Comparison of ENCODE assay signal across 20 mouse cellular contexts in genomic region chr7:68075401-68075800, GRCm38 (mm10).
DNase-seq lines count a peak whose midpoint lies in the region; ATAC-seq and TF ChIP-seq lines count a peak whose summit lies in the region.
"Had no signal": no experiment of that assay in that cellular context is flagged by ENCODE, and none has a peak within 500 bp of the region (broad histone marks: within the 10 kb centered on the region; RNA-seq: fewer than 3 reads in every experiment).

No protein-coding gene starts in this region.

- H3K4me3 ChIP-seq in heart, embryonic 10.5 days: no peak overlapping the region
- no peak overlapping the region for H3K4me3 ChIP-seq in kidney, postnatal 0 days (replicated peaks; ENCODE audit: low read depth, low read length)
- H3K4me3 ChIP-seq in kidney, embryonic 15.5 days (replicated peaks): no peak overlapping the region
- H3K4me3 ChIP-seq in stomach, embryonic 16.5 days (replicated peaks; ENCODE audit: low read length): no peak overlapping the region
- H3K4me3 ChIP-seq in hindbrain, embryonic 16.5 days (ENCODE audit: low read length): no peak overlapping the region
- H3K4me3 ChIP-seq: heart, embryonic 15.5 days; liver, embryonic 13.5 days; midbrain, embryonic 13.5 days; stomach, embryonic 15.5 days had no signal

- intact Hi-C loops in heart, postnatal 10 days (cut with DNase I): no loop called here

- no peak for DNase-seq in heart, embryonic 10.5 days (ENCODE audit: low spot score)
- DNase-seq in heart, postnatal 10 days: no peak
- no peak for DNase-seq in kidney, postnatal 0 days (ENCODE audit: low spot score)
- DNase-seq in cerebellum, adult 9-10 months: peak; percentile 56
- no peak for DNase-seq in left cerebral cortex, adult 8-10 months (ENCODE audit: low spot score in 2 of 2)
- DNase-seq: adrenal gland, postnatal 14 days; kidney, postnatal 36 days; liver, embryonic 13.5 days; lung, adult 2 months; lung, postnatal 14 days; thymus, adult 2 months; thymus, postnatal 4 days had no signal

- H3K4me1 ChIP-seq in heart, embryonic 10.5 days: peaks cover 78% of the 10 kb centered on the region
- H3K4me1 ChIP-seq in kidney, postnatal 0 days (replicated peaks; ENCODE audit: insufficient read depth, low read length): peaks cover 25% of the 10 kb centered on the region; the same call in 1 of the 2 replicates
- peaks cover 56% of the 10 kb centered on the region for H3K4me1 ChIP-seq in kidney, embryonic 15.5 days
- peaks cover 33% of the 10 kb centered on the region for H3K4me1 ChIP-seq in stomach, embryonic 16.5 days (ENCODE audit: control insufficient read depth, insufficient read depth, low read length)
- peaks cover 7% of the 10 kb centered on the region for H3K4me1 ChIP-seq in hindbrain, embryonic 16.5 days (ENCODE audit: control insufficient read depth, insufficient read depth, low read depth, low read length)

- H3K9ac ChIP-seq in kidney, postnatal 0 days (ENCODE audit: low read depth, low read length): no peak overlapping the region
- no peak overlapping the region for H3K9ac ChIP-seq in kidney, embryonic 15.5 days
- no peak overlapping the region for H3K9ac ChIP-seq in stomach, embryonic 16.5 days (ENCODE audit: low read length)
- no peak overlapping the region for H3K9ac ChIP-seq in hindbrain, embryonic 16.5 days (ENCODE audit: low read depth, low read length)
- H3K9ac ChIP-seq: heart, embryonic 15.5 days; liver, embryonic 13.5 days; midbrain, embryonic 13.5 days; stomach, embryonic 15.5 days had no signal

- no peaks in the 10 kb centered on the region for H3K27me3 ChIP-seq in heart, embryonic 10.5 days (ENCODE audit: insufficient read depth, poor library complexity, severe bottlenecking)
- no peaks in the 10 kb centered on the region for H3K27me3 ChIP-seq in kidney, postnatal 0 days (ENCODE audit: insufficient read depth, low read length)
- H3K27me3 ChIP-seq in kidney, embryonic 15.5 days: no peaks in the 10 kb centered on the region
- no peaks in the 10 kb centered on the region for H3K27me3 ChIP-seq in stomach, embryonic 16.5 days (ENCODE audit: control insufficient read depth, insufficient read depth, low read length)
- no peaks in the 10 kb centered on the region for H3K27me3 ChIP-seq in hindbrain, embryonic 16.5 days (replicated peaks; ENCODE audit: control insufficient read depth, insufficient read depth, low read length)
- H3K27me3 ChIP-seq: heart, embryonic 15.5 days; liver, embryonic 13.5 days; midbrain, embryonic 13.5 days; stomach, embryonic 15.5 days had no signal

- no peak for ATAC-seq in kidney, postnatal 0 days (replicated peaks; ENCODE audit: low FRiP score, low read depth)
- no peak for ATAC-seq in kidney, embryonic 15.5 days (replicated peaks; ENCODE audit: low FRiP score)
- no peak for ATAC-seq in stomach, embryonic 16.5 days (ENCODE audit: insufficient read depth, low FRiP score)
- ATAC-seq in hindbrain, embryonic 16.5 days: no peak
- ATAC-seq: CD4-positive, CD25-positive, alpha-beta regulatory T cell, adult 4 months; inflammation-experienced regulatory T-cells, adult 6 months; midbrain, embryonic 13.5 days had no signal

- WGBS in heart, embryonic 10.5 days: 70% methylated on average over 3 of the region's 3 CpGs
- WGBS in kidney, postnatal 0 days: 67% methylated on average over 3 of the region's 3 CpGs
- 74% methylated on average over 3 of the region's 3 CpGs for WGBS in kidney, embryonic 15.5 days
- 76% methylated on average over 3 of the region's 3 CpGs for WGBS in stomach, embryonic 16.5 days
- 58% methylated on average over 3 of the region's 3 CpGs for WGBS in hindbrain, embryonic 16.5 days

- H3K4me2 ChIP-seq in kidney, postnatal 0 days (ENCODE audit: low read length): no peak overlapping the region
- no peak overlapping the region for H3K4me2 ChIP-seq in kidney, embryonic 15.5 days
- no peak overlapping the region for H3K4me2 ChIP-seq in stomach, embryonic 16.5 days (ENCODE audit: low read depth, low read length)
- no peak overlapping the region for H3K4me2 ChIP-seq in hindbrain, embryonic 16.5 days (ENCODE audit: low read length)
- H3K4me2 ChIP-seq: heart, embryonic 15.5 days; liver, embryonic 13.5 days; midbrain, embryonic 13.5 days; stomach, embryonic 15.5 days had no signal

- no peaks in the 10 kb centered on the region for H3K36me3 ChIP-seq in heart, embryonic 10.5 days
- no peaks in the 10 kb centered on the region for H3K36me3 ChIP-seq in kidney, postnatal 0 days (ENCODE audit: insufficient read depth, low read length)
- H3K36me3 ChIP-seq in kidney, embryonic 15.5 days: no peaks in the 10 kb centered on the region
- H3K36me3 ChIP-seq in stomach, embryonic 16.5 days (ENCODE audit: control insufficient read depth, insufficient read depth, low read length): no peaks in the 10 kb centered on the region
- H3K36me3 ChIP-seq in hindbrain, embryonic 16.5 days (ENCODE audit: control insufficient read depth, insufficient read depth, low read length): no peaks in the 10 kb centered on the region
- H3K36me3 ChIP-seq: heart, embryonic 15.5 days; liver, embryonic 13.5 days; midbrain, embryonic 13.5 days; stomach, embryonic 15.5 days had no signal

- peak overlapping the region; percentile 57; the same call in 1 of the 2 replicates for H3K27ac ChIP-seq in heart, embryonic 10.5 days
- H3K27ac ChIP-seq in kidney, postnatal 0 days: 0 out of 2 replicates have a peak overlapping the region, but pooled peaks have one; percentile 31
- no peak overlapping the region for H3K27ac ChIP-seq in kidney, embryonic 15.5 days
- 0 out of 2 replicates have a peak overlapping the region, but pooled peaks have one; percentile 1 for H3K27ac ChIP-seq in stomach, embryonic 16.5 days (ENCODE audit: low read length)
- no peak overlapping the region for H3K27ac ChIP-seq in hindbrain, embryonic 16.5 days (ENCODE audit: low read depth, low read length)
- H3K27ac ChIP-seq: liver, embryonic 13.5 days; midbrain, embryonic 13.5 days; stomach, embryonic 15.5 days had no signal

- no peak for TF ChIP-seq CTCF in kidney, postnatal 0 days (IDR thresholded peaks at IDR 0.05; ENCODE audit: low read depth)

- no peaks in the 10 kb centered on the region for H3K9me3 ChIP-seq in heart, embryonic 10.5 days
- no peaks in the 10 kb centered on the region for H3K9me3 ChIP-seq in kidney, postnatal 0 days (replicated peaks; ENCODE audit: low read length)
- no peaks in the 10 kb centered on the region for H3K9me3 ChIP-seq in kidney, embryonic 15.5 days (replicated peaks)
- no peaks in the 10 kb centered on the region for H3K9me3 ChIP-seq in stomach, embryonic 16.5 days (replicated peaks; ENCODE audit: control insufficient read depth, low read length)
- no peaks in the 10 kb centered on the region for H3K9me3 ChIP-seq in hindbrain, embryonic 16.5 days (ENCODE audit: control insufficient read depth, low read length)
- H3K9me3 ChIP-seq: heart, embryonic 15.5 days; liver, embryonic 13.5 days; midbrain, embryonic 13.5 days; stomach, embryonic 15.5 days had no signal

Comparison
In these comparisons a context has a peak if more than half of its experiments do, and no peak if none do; other contexts are left out.
1. H3K27ac ChIP-seq: peak in heart, embryonic 10.5 days (single experiment), kidney, postnatal 0 days (single experiment) and stomach, embryonic 16.5 days (single experiment); none in kidney, embryonic 15.5 days (single experiment) and hindbrain, embryonic 16.5 days (single experiment).